Mouse (Mus musculus) B cell, adult 62 days (primary cell): ENCODE measurements around the gene Gabrp. TPM values are rescaled to one million over a fixed set of nuclear protein-coding genes. Genes with fewer than 3 reads are reported as not detected.

ENCODE experiments used
- total RNA-seq: library from RNA; stranded (reverse); gene quantifications from 4 replicates; pipeline ENCODE4 v1.2.4, GENCODE M21; 2023

The Gabrp gene
- not detected in 4 replicates for total RNA-seq

GRCm38 (mm10) chr11:33578859-33579258, at the start of gene Gabrp:
Gene Gabrp, minus strand, starts transcription at chr11:33578959.

GRCm38 (mm10) chr11:33598986-33599385, 20.2 kb upstream of the Gabrp start, which contains the start of gene D130052B06Rik:
Gene D130052B06Rik, plus strand, starts transcription at chr11:33599302.

GRCm38 (mm10) chr11:33513376-33513991, 65.3 kb downstream of the Gabrp start, which contains the start of gene Ranbp17:
Gene Ranbp17, minus strand, starts transcription at chr11:33513746.

Other genes starting within 250 kb of the Gabrp start
- gene Ranbp17, start 65.2 kb downstream of the Gabrp start, total RNA-seq, result 0.18 TPM in 1 of 4 replicates, not detected in the others
- not detected in 4 replicates for gene D130052B06Rik, start 20.3 kb upstream of the Gabrp start, total RNA-seq